Comparison of ENCODE assay signal across 29 mouse cellular contexts in genomic region chr6:115102542-115102941, GRCm38 (mm10). TPM values are rescaled to one million over a fixed set of nuclear protein-coding genes. Genes with fewer than 3 reads are reported as not detected.
"Had no signal": no experiment of that assay in that cellular context is flagged by ENCODE, and none has a peak within 500 bp of the region (broad histone marks: within the 10 kb centered on the region; RNA-seq: fewer than 3 reads in every experiment).

No protein-coding gene starts in this region.

- H3K27ac ChIP-seq: gastrocnemius, adult 2 months; heart, adult 2 months; heart, embryonic 13.5 days; heart, embryonic 15.5 days; hindbrain, embryonic 13.5 days; hindbrain, embryonic 15.5 days; hindbrain, postnatal 0 days; kidney, embryonic 15.5 days; kidney, postnatal 0 days; limb, embryonic 13.5 days; limb, embryonic 15.5 days; liver, embryonic 12.5 days; liver, embryonic 14.5 days had no signal

- H3K4me1 ChIP-seq: heart, embryonic 13.5 days; heart, embryonic 15.5 days; hindbrain, embryonic 13.5 days; hindbrain, embryonic 15.5 days; kidney, embryonic 15.5 days; limb, embryonic 13.5 days; limb, embryonic 15.5 days; liver, embryonic 12.5 days had no signal

- ATAC-seq: hindbrain, postnatal 0 days; intestine, embryonic 16.5 days; liver, embryonic 12.5 days had no signal

- H3K4me3 ChIP-seq: gastrocnemius, adult 2 months; heart, adult 2 months; heart, embryonic 13.5 days; heart, embryonic 15.5 days; hindbrain, embryonic 13.5 days; hindbrain, embryonic 15.5 days; kidney, embryonic 15.5 days; limb, embryonic 13.5 days; limb, embryonic 15.5 days; liver, embryonic 12.5 days had no signal

- DNase-seq: gastrocnemius, adult 2 months; gastrocnemius, postnatal 10 days; gastrocnemius, postnatal 25 days; heart, adult 2 months; heart, postnatal 14 days; heart, postnatal 36 days; kidney, adult 11 months; kidney, adult 2 months; kidney, adult 9 months; kidney, postnatal 14 days; kidney, postnatal 36 days; layer of hippocampus, adult 9-11 months; layer of hippocampus, postnatal 36 days; left cerebral cortex, postnatal 4 days had no signal

- H3K36me3 ChIP-seq: heart, embryonic 13.5 days; heart, embryonic 15.5 days; hindbrain, embryonic 13.5 days; hindbrain, embryonic 15.5 days; kidney, embryonic 15.5 days; limb, embryonic 13.5 days; limb, embryonic 15.5 days; liver, embryonic 12.5 days had no signal

- H3K9ac ChIP-seq: heart, embryonic 13.5 days; heart, embryonic 15.5 days; hindbrain, embryonic 13.5 days; hindbrain, embryonic 15.5 days; kidney, embryonic 15.5 days; limb, embryonic 13.5 days; limb, embryonic 15.5 days; liver, embryonic 12.5 days; liver, embryonic 14.5 days had no signal

- H3K4me2 ChIP-seq: heart, embryonic 11.5 days; heart, embryonic 13.5 days; heart, embryonic 15.5 days; hindbrain, embryonic 13.5 days; hindbrain, embryonic 15.5 days; kidney, embryonic 15.5 days; limb, embryonic 13.5 days; limb, embryonic 15.5 days; liver, embryonic 12.5 days had no signal

- H3K27me3 ChIP-seq: heart, embryonic 15.5 days; hindbrain, embryonic 13.5 days; hindbrain, embryonic 15.5 days; kidney, embryonic 15.5 days; limb, embryonic 13.5 days; limb, embryonic 15.5 days had no signal

- H3K9me3 ChIP-seq: heart, embryonic 13.5 days; heart, embryonic 15.5 days; hindbrain, embryonic 13.5 days; hindbrain, embryonic 15.5 days; kidney, embryonic 15.5 days; limb, embryonic 13.5 days; limb, embryonic 15.5 days; liver, embryonic 12.5 days had no signal

RNA-seq across cellular contexts. Expression of gene Syn2, which starts 32.2 kb away (rescaled TPM):
- total RNA-seq: granulocyte monocyte progenitor cell, adult 5-6 weeks; hematopoietic stem cell, adult 5-6 weeks had no signal
- polyA plus RNA-seq: liver, embryonic 12.5 days had no signal
